8 mouse cellular contexts compared by ENCODE assay signal in genomic region chr16:93380717-93381671, GRCm38 (mm10).
A peak's percentile ranks its signal among the peaks of the same experiment; 100 is the strongest.
DNase-seq lines count a peak whose midpoint lies in the region; ATAC-seq lines count a peak whose summit lies in the region.

No protein-coding gene starts in this region.

- H3K9ac ChIP-seq in heart, embryonic 11.5 days (ENCODE audit: low read depth, low read length): no peak overlapping the region
- H3K9ac ChIP-seq in forebrain, embryonic 16.5 days (replicated peaks; ENCODE audit: low read depth, low read length): no peak overlapping the region
- H3K9ac ChIP-seq in limb, embryonic 15.5 days: no peak overlapping the region

- H3K4me3 ChIP-seq in heart, embryonic 11.5 days (ENCODE audit: low read depth, low read length): no peak overlapping the region
- H3K4me3 ChIP-seq in embryonic facial prominence, embryonic 10.5 days: no peak overlapping the region
- no peak overlapping the region for H3K4me3 ChIP-seq in forebrain, embryonic 16.5 days (replicated peaks; ENCODE audit: low read length)
- no peak overlapping the region for H3K4me3 ChIP-seq in limb, embryonic 15.5 days

- intact Hi-C loops in heart, postnatal 36 days (cut with DNase I): no loop called here

- DNase-seq in heart, postnatal 36 days: no peak
- DNase-seq in embryonic facial prominence, embryonic 10.5 days (ENCODE audit: low spot score): no peak
- DNase-seq in adrenal gland, adult 8-10 months: no peak
- DNase-seq in spleen, postnatal 10 days (ENCODE audit: low spot score in 2 of 2): no peak

- WGBS in heart, embryonic 11.5 days (ENCODE audit: insufficient replicate concordance): 63% methylated on average over 13 of the region's 13 CpGs
- WGBS in embryonic facial prominence, embryonic 10.5 days: 68% methylated on average over 13 of the region's 13 CpGs
- WGBS in forebrain, embryonic 16.5 days: 27% methylated on average over 13 of the region's 13 CpGs
- WGBS in limb, embryonic 15.5 days: 49% methylated on average over 13 of the region's 13 CpGs

- peak; percentile 65; the same call in 1 of the 2 replicates for ATAC-seq in heart, embryonic 11.5 days (replicated peaks; ENCODE audit: insufficient number of reproducible peaks, low FRiP score, low TSS enrichment)
- ATAC-seq in forebrain, embryonic 16.5 days: 0 out of 2 replicates have a peak, but pooled peaks have one; percentile 38
- ATAC-seq in limb, embryonic 15.5 days (ENCODE audit: insufficient number of reproducible peaks, low FRiP score, low TSS enrichment, low read depth): no peak
- no peak for ATAC-seq in monocyte, adult 5-6 weeks (replicated peaks; ENCODE audit: insufficient number of reproducible peaks, low FRiP score, low TSS enrichment, poor library complexity, severe bottlenecking)

- H3K27me3 ChIP-seq in heart, embryonic 11.5 days (ENCODE audit: control insufficient read depth, insufficient read depth, low read length): no peaks in the 10 kb centered on the region
- no peaks in the 10 kb centered on the region for H3K27me3 ChIP-seq in embryonic facial prominence, embryonic 10.5 days (replicated peaks; ENCODE audit: low read depth, poor library complexity, severe bottlenecking)
- no peaks in the 10 kb centered on the region for H3K27me3 ChIP-seq in forebrain, embryonic 16.5 days (replicated peaks; ENCODE audit: control insufficient read depth, insufficient read depth, low read length)
- 0 out of 2 replicates have a peak, but pooled peaks cover 5% of the 10 kb centered on the region for H3K27me3 ChIP-seq in limb, embryonic 15.5 days

- H3K4me2 ChIP-seq in heart, embryonic 11.5 days: no peak overlapping the region
- no peak overlapping the region for H3K4me2 ChIP-seq in forebrain, embryonic 16.5 days (ENCODE audit: low read length)
- H3K4me2 ChIP-seq in limb, embryonic 15.5 days: no peak overlapping the region

- no peaks in the 10 kb centered on the region for H3K9me3 ChIP-seq in heart, embryonic 11.5 days (replicated peaks; ENCODE audit: control insufficient read depth, low read length)
- H3K9me3 ChIP-seq in embryonic facial prominence, embryonic 10.5 days: no peaks in the 10 kb centered on the region
- H3K9me3 ChIP-seq in forebrain, embryonic 16.5 days (ENCODE audit: control insufficient read depth, low read length): no peaks in the 10 kb centered on the region
- no peaks in the 10 kb centered on the region for H3K9me3 ChIP-seq in limb, embryonic 15.5 days

- H3K36me3 ChIP-seq in heart, embryonic 11.5 days (ENCODE audit: control insufficient read depth, insufficient read depth, low read length): no peaks in the 10 kb centered on the region
- H3K36me3 ChIP-seq in embryonic facial prominence, embryonic 10.5 days (replicated peaks): no peaks in the 10 kb centered on the region
- H3K36me3 ChIP-seq in forebrain, embryonic 16.5 days (ENCODE audit: control insufficient read depth, insufficient read depth): no peaks in the 10 kb centered on the region
- no peaks in the 10 kb centered on the region for H3K36me3 ChIP-seq in limb, embryonic 15.5 days

- peaks cover 22% of the 10 kb centered on the region for H3K4me1 ChIP-seq in heart, embryonic 11.5 days (ENCODE audit: control insufficient read depth, insufficient read depth, low read length)
- peaks cover 17% of the 10 kb centered on the region for H3K4me1 ChIP-seq in embryonic facial prominence, embryonic 10.5 days
- H3K4me1 ChIP-seq in forebrain, embryonic 16.5 days (replicated peaks; ENCODE audit: control insufficient read depth, insufficient read depth, low read length): peaks cover 18% of the 10 kb centered on the region
- H3K4me1 ChIP-seq in limb, embryonic 15.5 days: peaks cover 24% of the 10 kb centered on the region

- H3K27ac ChIP-seq in heart, embryonic 11.5 days (ENCODE audit: low read depth, low read length): 0 out of 2 replicates have a peak overlapping the region, but pooled peaks have one; percentile 29
- H3K27ac ChIP-seq in embryonic facial prominence, embryonic 10.5 days (replicated peaks): peak overlapping the region; percentile 44; the same call in 1 of the 2 replicates
- no peak overlapping the region for H3K27ac ChIP-seq in forebrain, embryonic 16.5 days (ENCODE audit: low read length)
- H3K27ac ChIP-seq in limb, embryonic 15.5 days: peak overlapping the region; percentile 67

Comparison
In these comparisons a context has a peak if more than half of its experiments do, and no peak if none do; other contexts are left out.
1. ATAC-seq: peak in heart, embryonic 11.5 days (single experiment) and forebrain, embryonic 16.5 days (single experiment); none in limb, embryonic 15.5 days (single experiment) and monocyte, adult 5-6 weeks (single experiment).